Mouse (Mus musculus) spleen, postnatal 14 days (tissue): ENCODE data around the gene Slco2b1.
A peak's percentile ranks its signal among the peaks of the same experiment; 100 is the strongest.

Experiments used
- DNase-seq, 2 experiments: peaks; one replicate each; pipeline ENCODE4 v3.0.0; 2021 to 2022; ENCODE audit warnings: low spot score in 2 of 2

Gene Slco2b1

GRCm38 (mm10) chr7:99693976-99694375 lies 17.2 kb downstream of the Slco2b1 start:
- no peak for DNase-seq

- DNase-seq: no peak
These were observed 17.8 kb downstream of the Slco2b1 start for GRCm38 (mm10) chr7:99693387-99693786.

GRCm38 (mm10) chr7:99692396-99692795 lies 18.7 kb downstream of the Slco2b1 start:
- DNase-seq: no peak

GRCm38 (mm10) chr7:99690819-99691218 lies 20.3 kb downstream of the Slco2b1 start:
- DNase-seq: no peak

GRCm38 (mm10) chr7:99684086-99684485 lies 27.1 kb downstream of the Slco2b1 start:
- no peak for DNase-seq

- DNase-seq: no peak
These were observed 30.4 kb downstream of the Slco2b1 start for GRCm38 (mm10) chr7:99680771-99681170.

- DNase-seq: no peak
These were observed 36.2 kb downstream of the Slco2b1 start for GRCm38 (mm10) chr7:99674890-99675289.

GRCm38 (mm10) chr7:99674209-99674608 lies 36.9 kb downstream of the Slco2b1 start:
- DNase-seq: no peak

GRCm38 (mm10) chr7:99673188-99673587 lies 38.0 kb downstream of the Slco2b1 start:
- no peak for DNase-seq

GRCm38 (mm10) chr7:99671544-99672435 lies 39.4 kb downstream of the Slco2b1 start:
- DNase-seq: no peak

- DNase-seq: no peak
These were observed 40.2 kb downstream of the Slco2b1 start for GRCm38 (mm10) chr7:99670915-99671314.

- DNase-seq: no peak
These were observed 42.3 kb downstream of the Slco2b1 start for GRCm38 (mm10) chr7:99668802-99669201.

GRCm38 (mm10) chr7:99667096-99667495 lies 44.0 kb downstream of the Slco2b1 start:
- DNase-seq: no peak

- no peak for DNase-seq
These were observed 45.2 kb downstream of the Slco2b1 start for GRCm38 (mm10) chr7:99665731-99666452.

GRCm38 (mm10) chr7:99664571-99665485 lies 46.3 kb downstream of the Slco2b1 start:
- no peak for DNase-seq

- DNase-seq: no peak
These were observed 47.5 kb downstream of the Slco2b1 start for GRCm38 (mm10) chr7:99663507-99664220.

GRCm38 (mm10) chr7:99662311-99662710 lies 48.8 kb downstream of the Slco2b1 start:
- DNase-seq: no peak

- no peak for DNase-seq
These were observed 49.4 kb downstream of the Slco2b1 start for GRCm38 (mm10) chr7:99661571-99662230.

GRCm38 (mm10) chr7:99661071-99661470 lies 50.1 kb downstream of the Slco2b1 start:
- no peak for DNase-seq

GRCm38 (mm10) chr7:99659379-99660029 lies 51.6 kb downstream of the Slco2b1 start:
- DNase-seq: peak; percentile 44 to 76
